Mouse (Mus musculus) adrenal gland (tissue): ENCODE measurements around the gene Mxra8.

Experiments used
- intact Hi-C: fragments of 180-260 bp; cut with DNase I; formaldehyde crosslinking; loops from one replicate; pipeline ENCODE4 v1.15.1; 2025

Mxra8 gene

GRCm38 (mm10) chr4:155833836-155834235, 5.6 kb upstream of the Mxra8 start:
- intact Hi-C loops: no loop called here

GRCm38 (mm10) chr4:155837404-155838010, 2.0 kb upstream of the Mxra8 start:
- intact Hi-C loops: no loop called here

- intact Hi-C loops: no loop called here
Observed at GRCm38 (mm10) chr4:155838187-155839153, 1.0 kb upstream of the Mxra8 start.

- intact Hi-C loops: no loop called here
Observed at GRCm38 (mm10) chr4:155840076-155841002, 859 bp downstream of the Mxra8 start.

GRCm38 (mm10) chr4:155841003-155841454, 1.5 kb downstream of the Mxra8 start:
- intact Hi-C loops: no loop called here

GRCm38 (mm10) chr4:155841651-155842270, 2.3 kb downstream of the Mxra8 start:
- intact Hi-C loops: no loop called here

- intact Hi-C loops: no loop called here
Observed at GRCm38 (mm10) chr4:155843231-155843630, 3.8 kb downstream of the Mxra8 start.

- intact Hi-C loops: no loop called here
Observed at GRCm38 (mm10) chr4:155846871-155847578, 7.5 kb downstream of the Mxra8 start, which contains the start of gene Dvl1. TSS of gene Dvl1 (plus strand) at chr4:155847402.

GRCm38 (mm10) chr4:155847591-155848352, 8.3 kb downstream of the Mxra8 start:
- intact Hi-C loops: no loop called here

GRCm38 (mm10) chr4:155848434-155849095, 9.1 kb downstream of the Mxra8 start:
- intact Hi-C loops: no loop called here

- intact Hi-C loops: no loop called here
Observed at GRCm38 (mm10) chr4:155849391-155849790, 9.9 kb downstream of the Mxra8 start.

GRCm38 (mm10) chr4:155849792-155850451, 10.4 kb downstream of the Mxra8 start:
- intact Hi-C loops: no loop called here

GRCm38 (mm10) chr4:155851368-155851767, 11.9 kb downstream of the Mxra8 start:
- intact Hi-C loops: no loop called here

- intact Hi-C loops: no loop called here
Observed at GRCm38 (mm10) chr4:155851951-155852411, 12.5 kb downstream of the Mxra8 start.

- intact Hi-C loops: no loop called here
Observed at GRCm38 (mm10) chr4:155853421-155853820, 13.9 kb downstream of the Mxra8 start.

GRCm38 (mm10) chr4:155854991-155855390, 15.5 kb downstream of the Mxra8 start:
- intact Hi-C loops: no loop called here

GRCm38 (mm10) chr4:155856071-155856470, 16.6 kb downstream of the Mxra8 start:
- intact Hi-C loops: no loop called here

- intact Hi-C loops: no loop called here
Observed at GRCm38 (mm10) chr4:155856881-155857280, 17.4 kb downstream of the Mxra8 start.
